Mouse (Mus musculus) heart, embryonic 11.5 days (tissue): ENCODE results near the gene Micall1. TPM values are rescaled to one million over a fixed set of nuclear protein-coding genes. Genes with fewer than 3 reads are reported as not detected.
A peak's percentile ranks its signal among the peaks of the same experiment; 100 is the strongest.

Experiments used
- ATAC-seq: fragments of 200-750 bp; cut with Nextera tagmentation; replicated peaks from 2 replicates; pipeline ENCODE4 v1.8.0; 2017; ENCODE audit warnings: moderate library complexity; ENCODE audit not compliant: insufficient number of reproducible peaks, low FRiP score, low TSS enrichment
- H3K27ac ChIP-seq: fragments of 300-500 bp; sonication (generic); 2 replicates; pipeline ENCODE4 v1.5.1; 2014; ENCODE audit warnings: mild to moderate bottlenecking, low read depth, low read length
- H3K27me3 ChIP-seq: fragments of 300-500 bp; sonication (generic); 2 replicates; pipeline ENCODE4 v1.6.1; 2014; ENCODE audit warnings: mild to moderate bottlenecking, low read length, mixed read lengths; ENCODE audit not compliant: control insufficient read depth, insufficient read depth
- H3K36me3 ChIP-seq: fragments of 300-500 bp; sonication (generic); 2 replicates; pipeline ENCODE4 v1.6.1; 2014; ENCODE audit warnings: mild to moderate bottlenecking, low read length, moderate library complexity, mixed read lengths; ENCODE audit not compliant: control insufficient read depth, insufficient read depth
- H3K4me1 ChIP-seq: fragments of 300-500 bp; sonication (generic); 2 replicates; pipeline ENCODE4 v1.6.1; 2014; ENCODE audit warnings: low read length; ENCODE audit not compliant: control insufficient read depth, insufficient read depth
- H3K4me2 ChIP-seq: fragments of 300-500 bp; sonication (generic); 2 replicates; pipeline ENCODE4 v1.6.1; 2014; ENCODE audit warnings: mild to moderate bottlenecking, moderate library complexity
- H3K4me3 ChIP-seq: fragments of 300-500 bp; sonication (generic); 2 replicates; pipeline ENCODE4 v1.5.1; 2014; ENCODE audit warnings: low read depth, low read length
- H3K9ac ChIP-seq: fragments of 300-500 bp; sonication (generic); 2 replicates; pipeline ENCODE4 v1.6.1; 2014; ENCODE audit warnings: mild to moderate bottlenecking, low read depth, low read length, moderate library complexity
- H3K9me3 ChIP-seq: fragments of 300-500 bp; sonication (generic); replicated peaks from 2 replicates; pipeline ENCODE4 v1.6.1; 2016; ENCODE audit warnings: low read length; ENCODE audit not compliant: control insufficient read depth
- WGBS: fragments of 180-500 bp; shearing (Covaris S2); extraction: QIAGEN DNeasy Blood & Tissue Kit; methylation state at CpG from one replicate; pipeline ENCODE4 v1.1.7; 2014; ENCODE audit not compliant: insufficient replicate concordance; 5-methylcytosine and 5-hydroxymethylcytosine counted together
- polyA plus RNA-seq: library from polyadenylated mRNA; unstranded; fragments of >200 nt; fragmentation: Nextera tagmentation; extraction: Ambion mirVana; gene quantifications from 2 replicates; pipeline ENCODE4 v1.2.1, GENCODE M21; 2014

Micall1 gene
- polyA plus RNA-seq, result 11.9 and 13.6 TPM in 2 replicates

- no peaks in the 10 kb centered on the region for H3K9me3 ChIP-seq
- H3K27me3 ChIP-seq, result no peaks in the 10 kb centered on the region
- H3K4me1 ChIP-seq, result peaks cover 29% of the 10 kb centered on the region
- WGBS, result under 1% methylated on average over 68 of the region's 85 CpGs
- H3K9ac ChIP-seq, result peak within 1 kb of the TSS; percentile 90
- ATAC-seq, result peak; percentile 69
- H3K36me3 ChIP-seq, result no peaks in the 10 kb centered on the region
- peak within 1 kb of the TSS; percentile 91 for H3K4me2 ChIP-seq
- peak within 1 kb of the TSS; percentile 63 for H3K4me3 ChIP-seq
- H3K27ac ChIP-seq, result peak within 1 kb of the TSS; percentile 87
These were observed at the start of gene Micall1 for GRCm38 (mm10) chr15:79108421-79109320. Gene Micall1, plus strand, starts transcription at chr15:79108898.

DNA sequence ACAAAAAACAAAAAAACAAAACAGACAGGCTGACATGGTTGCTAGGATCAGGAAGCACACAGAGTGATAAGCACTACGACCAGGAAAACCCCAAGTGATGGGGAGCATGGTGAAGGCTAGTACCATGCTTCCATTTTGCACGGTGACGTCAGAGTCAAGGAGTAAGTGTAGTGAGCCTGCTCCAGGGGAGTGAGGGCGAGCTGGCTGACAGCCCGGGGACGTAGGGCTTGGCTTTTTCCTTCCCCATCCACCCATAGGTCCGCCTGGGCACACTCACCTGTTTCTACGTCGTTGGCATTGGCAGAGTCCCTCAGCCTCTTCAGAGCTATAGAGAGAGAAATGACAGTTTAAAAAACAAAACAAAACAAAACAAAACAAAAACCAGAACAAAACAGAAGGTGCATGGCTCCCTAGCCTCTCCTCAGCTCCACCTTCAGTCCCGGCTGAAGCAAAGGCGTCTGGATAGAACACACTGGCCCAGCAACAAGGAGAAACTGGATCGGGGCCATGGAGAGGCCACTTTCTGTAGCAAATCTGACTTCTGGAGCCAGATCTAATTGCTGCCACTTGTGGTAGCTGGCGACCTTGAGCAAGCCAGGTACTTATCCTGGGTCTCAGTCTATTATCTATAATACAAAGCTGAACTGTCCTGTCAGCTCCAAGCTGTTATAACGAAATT lies 47.7 kb upstream of the Micall1 start:
- no peak for ATAC-seq
- Histone ChIP-seq H3K36me3 (peaks cover 26% of the 10 kb centered on the region), H3K27me3 (no peaks in the 10 kb centered on the region), H3K4me2 (peak overlapping the region; percentile 84; the same call in 1 of the 2 replicates), H3K4me1 (peaks cover 9% of the 10 kb centered on the region; the same call in 1 of the 2 replicates), H3K9ac (0 out of 2 replicates have a peak overlapping the region, but pooled peaks have one; percentile 3), H3K9me3 (no peaks in the 10 kb centered on the region), H3K4me3 (peak overlapping the region; percentile 81; the same call in 1 of the 2 replicates), H3K27ac (no peak overlapping the region)
- 73% methylated on average over 14 of the region's 14 CpGs for WGBS

DNA sequence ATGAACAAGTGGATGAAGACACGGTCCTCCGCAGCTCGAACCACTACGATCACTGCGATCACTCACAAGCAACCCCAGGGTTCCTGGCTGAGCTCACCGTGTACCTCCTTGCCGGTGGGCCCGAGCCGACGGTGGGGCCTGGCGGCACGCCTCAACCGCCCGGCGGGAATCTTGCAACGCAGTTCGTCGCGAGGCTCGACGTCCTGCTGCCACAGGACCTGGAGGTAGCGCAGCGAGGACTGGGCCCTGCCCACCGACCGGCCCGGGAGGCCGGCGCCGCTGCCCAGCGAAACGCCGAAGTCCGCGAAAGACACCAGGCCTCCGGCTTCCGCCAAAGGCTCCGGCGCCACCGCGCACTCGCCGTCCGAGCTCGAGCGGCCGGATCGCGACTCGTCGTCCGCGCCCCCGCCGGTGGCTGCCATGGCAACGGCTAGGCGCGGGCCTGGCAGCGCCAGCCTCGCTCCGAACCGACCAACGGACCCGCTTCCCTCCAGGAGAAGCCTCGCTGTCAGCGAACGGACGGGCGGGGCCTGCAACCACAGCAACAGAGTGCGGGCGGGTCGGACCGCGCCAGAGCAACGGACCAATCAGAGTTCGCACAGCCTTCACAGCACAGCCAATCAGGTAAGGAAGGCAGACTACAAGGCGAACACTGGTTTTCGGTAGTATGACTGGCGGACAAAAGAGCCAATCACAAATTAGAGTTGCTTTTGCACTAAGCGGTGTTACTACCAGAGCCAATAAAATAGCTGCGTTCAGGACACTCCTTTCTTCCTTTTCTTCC lies 46.1 kb upstream of the Micall1 start, which contains the start of gene Ankrd54:
TSS of gene Ankrd54 (minus strand) at position 518 of the 784 bp plus-strand sequence.
- peak; percentile 99 for ATAC-seq
- WGBS, result under 1% methylated on average over 80 of the region's 80 CpGs
- Histone ChIP-seq H3K4me1 (peaks cover 9% of the 10 kb centered on the region; the same call in 1 of the 2 replicates), H3K4me2 (peak within 1 kb of the TSS; percentile 84), H3K27me3 (no peaks in the 10 kb centered on the region), H3K27ac (peak within 1 kb of the TSS; percentile 69), H3K9me3 (no peaks in the 10 kb centered on the region), H3K4me3 (peak within 1 kb of the TSS; percentile 81), H3K9ac (peak within 1 kb of the TSS; percentile 82), H3K36me3 (peaks cover 15% of the 10 kb centered on the region)

DNA sequence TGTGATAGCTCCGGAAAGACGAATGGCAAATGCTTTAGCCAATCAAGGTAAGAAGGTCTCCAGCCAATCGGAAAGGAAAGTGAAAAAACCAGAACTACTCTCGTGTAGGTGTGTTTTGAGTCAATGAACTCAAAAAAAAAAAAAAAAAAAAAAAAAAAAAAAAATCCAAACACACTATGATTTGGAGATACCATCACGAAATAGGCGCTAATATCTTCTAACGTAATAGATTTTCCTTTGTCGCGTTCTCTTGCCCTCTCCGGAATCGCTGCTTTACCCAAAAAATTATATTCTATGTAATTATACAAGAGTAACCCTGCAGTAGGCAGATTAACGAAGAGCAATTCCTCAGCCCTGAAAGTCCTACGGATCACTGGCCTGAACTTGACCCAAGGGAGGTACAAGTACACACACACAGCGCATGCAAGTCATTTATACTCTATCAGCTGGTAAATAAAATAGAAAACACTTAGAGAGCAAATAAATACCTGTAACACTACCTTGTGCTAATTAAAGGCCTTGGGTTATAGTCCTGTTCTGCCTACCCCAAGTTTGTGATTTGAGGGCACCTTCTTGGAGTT lies 45.4 kb upstream of the Micall1 start:
- 11% methylated on average over 14 of the region's 14 CpGs for WGBS
- H3K27ac ChIP-seq, result no peak overlapping the region
- no peaks in the 10 kb centered on the region for H3K27me3 ChIP-seq
- peak overlapping the region; percentile 64 for H3K9ac ChIP-seq
- peaks cover 10% of the 10 kb centered on the region for H3K36me3 ChIP-seq
- peaks cover 9% of the 10 kb centered on the region; the same call in 1 of the 2 replicates for H3K4me1 ChIP-seq
- ATAC-seq, result no peak
- H3K9me3 ChIP-seq, result no peaks in the 10 kb centered on the region
- H3K4me3 ChIP-seq, result peak overlapping the region; percentile 29
- peak overlapping the region; percentile 64 for H3K4me2 ChIP-seq

GRCm38 (mm10) chr15:79065086-79065770 lies 43.5 kb upstream of the Micall1 start:
- no peak overlapping the region for H3K4me2 ChIP-seq
- H3K9me3 ChIP-seq, result no peaks in the 10 kb centered on the region
- H3K4me3 ChIP-seq, result no peak overlapping the region
- no peak overlapping the region for H3K27ac ChIP-seq
- no peak overlapping the region for H3K9ac ChIP-seq
- H3K27me3 ChIP-seq, result no peaks in the 10 kb centered on the region
- H3K36me3 ChIP-seq, result no peaks in the 10 kb centered on the region; the same call in 1 of the 2 replicates
- 60% methylated on average over 8 of the region's 8 CpGs for WGBS
- peaks cover 13% of the 10 kb centered on the region; the same call in 1 of the 2 replicates for H3K4me1 ChIP-seq
- no peak for ATAC-seq

DNA sequence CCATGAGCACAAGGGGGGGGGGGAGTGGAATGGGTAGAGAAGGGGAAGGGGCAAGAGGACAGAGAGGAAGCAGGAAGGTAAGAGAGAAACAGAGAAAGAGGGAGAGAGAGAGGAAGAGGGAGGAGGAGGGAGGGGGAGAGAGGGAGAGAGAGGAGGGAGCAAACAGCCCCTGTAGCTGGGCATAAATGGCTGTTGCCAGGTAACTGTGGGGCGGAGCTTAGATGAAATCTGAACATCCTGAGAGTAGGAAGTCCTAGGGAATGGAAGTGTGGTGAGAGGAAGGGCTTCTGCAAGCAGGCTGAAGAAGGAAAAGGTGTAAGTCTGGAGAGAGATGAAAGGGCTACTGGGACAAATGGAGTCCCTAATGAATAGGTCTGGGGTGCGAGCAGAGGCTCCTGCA lies 42.4 kb upstream of the Micall1 start:
- Histone ChIP-seq H3K4me3 (no peak overlapping the region), H3K27ac (no peak overlapping the region), H3K9me3 (no peaks in the 10 kb centered on the region), H3K27me3 (no peaks in the 10 kb centered on the region), H3K4me2 (no peak overlapping the region), H3K4me1 (peaks cover 13% of the 10 kb centered on the region; the same call in 1 of the 2 replicates), H3K36me3 (no peaks in the 10 kb centered on the region), H3K9ac (no peak overlapping the region)
- WGBS, result 50% methylated on average over 2 of the region's 2 CpGs
- ATAC-seq, result no peak

GRCm38 (mm10) chr15:79067631-79068030 lies 41.1 kb upstream of the Micall1 start:
- Histone ChIP-seq H3K36me3 (no peaks in the 10 kb centered on the region), H3K27ac (no peak overlapping the region), H3K4me2 (no peak overlapping the region), H3K4me3 (no peak overlapping the region), H3K27me3 (no peaks in the 10 kb centered on the region), H3K9ac (no peak overlapping the region), H3K9me3 (no peaks in the 10 kb centered on the region), H3K4me1 (0 out of 2 replicates have a peak, but pooled peaks cover 6% of the 10 kb centered on the region)
- 40% methylated on average over 3 of the region's 3 CpGs for WGBS
- no peak for ATAC-seq
